Mouse (Mus musculus) bone marrow, adult 2 months (tissue): Measurements from ENCODE around the gene Pcid2.

Experiments used
- CTCF ChIP-seq: fragments of 200-500 bp; IDR thresholded peaks from 2 replicates; pipeline ENCODE4 v1.5.1; 2011; ENCODE audit warnings: low read length, control low read depth; ENCODE audit not compliant: control insufficient read depth, insufficient read depth
- POLR2A ChIP-seq: fragments of 200-500 bp; IDR thresholded peaks from 2 replicates; pipeline ENCODE4 v1.6.1; 2011; ENCODE audit warnings: low read depth, mild to moderate bottlenecking, control low read depth, low read length, borderline replicate concordance; ENCODE audit not compliant: control insufficient read depth

GRCm38 (mm10) chr8:13073255-13073654, 32.0 kb downstream of the Pcid2 start:
- TF ChIP-seq CTCF (no peak), POLR2A (no peak)
